Mouse (Mus musculus) cerebellum, adult 2 months (tissue): ENCODE results near the gene Gm20518. TPM values are rescaled to one million over a fixed set of nuclear protein-coding genes. Genes with fewer than 3 reads are reported as not detected.
A peak's percentile ranks its signal among the peaks of the same experiment; 100 is the strongest.

Experiments
- DNase-seq, 2 experiments: peaks; one replicate each; pipeline ENCODE4 v3.0.0; 2021
- H3K27ac ChIP-seq: fragments of 200-500 bp; 2 replicates; pipeline ENCODE4 v1.5.1; 2012; ENCODE audit warnings: low read length, control low read depth, inconsistent platforms; ENCODE audit not compliant: insufficient read depth
- H3K27me3 ChIP-seq: fragments of 200-500 bp; 2 replicates; pipeline ENCODE4 v1.6.1; 2012; ENCODE audit warnings: inconsistent platforms, mild to moderate bottlenecking, low read length, moderate library complexity; ENCODE audit not compliant: control insufficient read depth, insufficient read depth
- H3K4me1 ChIP-seq: fragments of 200-500 bp; 2 replicates; pipeline ENCODE4 v1.6.1; 2011; ENCODE audit warnings: low read length; ENCODE audit not compliant: control insufficient read depth, insufficient read depth
- H3K4me3 ChIP-seq: fragments of 200-500 bp; replicated peaks from 2 replicates; pipeline ENCODE3; 2011; ENCODE audit warnings: mild to moderate bottlenecking, low read depth, low read length, control low read depth; ENCODE audit not compliant: insufficient read depth
- CTCF ChIP-seq: fragments of 200-500 bp; IDR thresholded peaks from 2 replicates; pipeline ENCODE4 v1.5.1; 2011; ENCODE audit warnings: low read depth, mild to moderate bottlenecking, control low read depth, low read length, moderate library complexity, borderline replicate concordance; ENCODE audit not compliant: insufficient read depth
- POLR2A ChIP-seq: fragments of 200-500 bp; IDR thresholded peaks from 2 replicates; pipeline ENCODE4 v1.6.1; 2011; ENCODE audit warnings: low read length, control low read depth, borderline replicate concordance; ENCODE audit not compliant: insufficient read depth
- WGBS: fragments of 180-500 bp; shearing (Covaris S2); methylation state at CpG from one replicate; pipeline ENCODE4 v1.1.7; 2018; 5-methylcytosine and 5-hydroxymethylcytosine counted together
- polyA plus RNA-seq: library from polyadenylated mRNA; depleted of rRNA; stranded (reverse); fragments of >200 nt; gene quantifications from 2 replicates; pipeline ENCODE4 v1.2.3, GENCODE M21; 2012

The Gm20518 gene
- polyA plus RNA-seq, 1 experiment = 9.1 TPM

GRCm38 (mm10) chr16:17929631-17930030, 38.2 kb upstream of the Gm20518 start:
- TF ChIP-seq CTCF (no peak), POLR2A (no peak)
- Histone ChIP-seq H3K4me1 (no peaks in the 10 kb centered on the region), H3K27ac (no peak overlapping the region), H3K4me3 (no peak overlapping the region), H3K27me3 (no peaks in the 10 kb centered on the region)
- no peak for DNase-seq
- WGBS = 31% methylated on average over 2 of the region's 2 CpGs

- Histone ChIP-seq H3K4me3 (no peak overlapping the region), H3K27ac (no peak overlapping the region), H3K4me1 (no peaks in the 10 kb centered on the region), H3K27me3 (no peaks in the 10 kb centered on the region)
- TF ChIP-seq CTCF = no peak
- TF ChIP-seq POLR2A = no peak
- DNase-seq = no peak
- 6% methylated on average over 2 of the region's 2 CpGs for WGBS
Observed at GRCm38 (mm10) chr16:17929211-17929610, 37.7 kb upstream of the Gm20518 start.

GRCm38 (mm10) chr16:17928627-17929104, 37.2 kb upstream of the Gm20518 start:
- peak; percentile 45; the same call in 1 of the 2 replicates for TF ChIP-seq CTCF
- TF ChIP-seq POLR2A = no peak
- H3K27ac ChIP-seq = peak overlapping the region; percentile 51; the same call in 1 of the 2 replicates
- WGBS = 2% methylated on average over 9 of the region's 9 CpGs
- peak; percentile 46 to 59 for DNase-seq
- no peaks in the 10 kb centered on the region for H3K27me3 ChIP-seq
- H3K4me1 ChIP-seq = no peaks in the 10 kb centered on the region
- H3K4me3 ChIP-seq = peak overlapping the region; percentile 80

- TF ChIP-seq POLR2A (peak; percentile 23; the same call in 1 of the 2 replicates), CTCF (no peak)
- WGBS = 1% methylated on average over 47 of the region's 47 CpGs
- Histone ChIP-seq H3K27ac (peak within 1 kb of the TSS; percentile 51; the same call in 1 of the 2 replicates), H3K27me3 (no peaks in the 10 kb centered on the region), H3K4me1 (no peaks in the 10 kb centered on the region), H3K4me3 (peak within 1 kb of the TSS; percentile 80)
- DNase-seq = peak; percentile 66 to 69
Observed at GRCm38 (mm10) chr16:17928087-17928580, 36.7 kb upstream of the Gm20518 start, which contains the start of gene Slc25a1. Gene Slc25a1, minus strand, starts transcription at chr16:17928219.

- no peak for TF ChIP-seq POLR2A
- no peak for TF ChIP-seq CTCF
- H3K4me1 ChIP-seq = peaks cover 2% of the 10 kb centered on the region; the same call in 1 of the 2 replicates
- H3K27ac ChIP-seq = peak overlapping the region; percentile 51; the same call in 1 of the 2 replicates
- peak in 1 of 2 experiments; percentile 52 for DNase-seq
- H3K4me3 ChIP-seq = peak overlapping the region; percentile 80
- 1% methylated on average over 72 of the region's 72 CpGs for WGBS
- no peaks in the 10 kb centered on the region for H3K27me3 ChIP-seq
Observed at GRCm38 (mm10) chr16:17927351-17928082, 36.0 kb upstream of the Gm20518 start.

GRCm38 (mm10) chr16:17922163-17922538, 30.7 kb upstream of the Gm20518 start:
- H3K27me3 ChIP-seq = no peaks in the 10 kb centered on the region
- under 1% methylated on average over 14 of the region's 14 CpGs for WGBS
- no peak for TF ChIP-seq CTCF
- no peak for TF ChIP-seq POLR2A
- H3K27ac ChIP-seq = peak overlapping the region; percentile 60; the same call in 1 of the 2 replicates
- peaks cover 6% of the 10 kb centered on the region; the same call in 1 of the 2 replicates for H3K4me1 ChIP-seq
- H3K4me3 ChIP-seq = peak overlapping the region; percentile 88
- DNase-seq = no peak

GRCm38 (mm10) chr16:17921325-17922162, 30.1 kb upstream of the Gm20518 start:
- Histone ChIP-seq H3K4me3 (peak overlapping the region; percentile 88), H3K27me3 (no peaks in the 10 kb centered on the region), H3K4me1 (peaks cover 6% of the 10 kb centered on the region; the same call in 1 of the 2 replicates), H3K27ac (peak overlapping the region; percentile 74)
- WGBS = 1% methylated on average over 47 of the region's 47 CpGs
- peak; percentile 96 to 97 for DNase-seq
- TF ChIP-seq CTCF = peak; percentile 62
- TF ChIP-seq POLR2A = peak; percentile 98
